Mouse (Mus musculus) layer of hippocampus, adult 9-10 months (tissue): ENCODE measurements around the gene Eef2.
"Not testable (repeated sequence)": the region's sequence is repeated elsewhere in the genome, so short reads cannot be mapped to it uniquely, and the experiment has no call there.

Experiments used
- DNase-seq: peaks from one replicate; pipeline ENCODE4 v3.0.0; 2022; ENCODE audit warnings: low spot score

Gene Eef2

DNA sequence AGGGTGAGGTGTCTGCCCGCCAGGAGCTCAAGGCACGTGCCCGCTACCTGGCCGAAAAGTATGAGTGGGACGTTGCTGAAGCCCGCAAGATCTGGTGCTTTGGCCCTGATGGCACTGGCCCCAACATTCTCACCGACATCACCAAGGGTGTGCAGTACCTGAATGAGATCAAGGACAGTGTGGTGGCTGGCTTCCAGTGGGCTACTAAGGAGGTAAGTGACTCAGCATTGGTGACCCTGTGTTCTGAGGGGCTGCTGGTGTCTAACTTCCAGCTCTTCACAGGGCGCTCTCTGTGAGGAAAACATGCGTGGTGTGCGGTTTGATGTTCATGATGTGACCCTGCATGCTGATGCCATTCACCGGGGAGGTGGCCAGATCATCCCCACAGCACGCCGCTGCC is 4.5 kb downstream of the Eef2 start:
- DNase-seq, result no peak

DNA sequence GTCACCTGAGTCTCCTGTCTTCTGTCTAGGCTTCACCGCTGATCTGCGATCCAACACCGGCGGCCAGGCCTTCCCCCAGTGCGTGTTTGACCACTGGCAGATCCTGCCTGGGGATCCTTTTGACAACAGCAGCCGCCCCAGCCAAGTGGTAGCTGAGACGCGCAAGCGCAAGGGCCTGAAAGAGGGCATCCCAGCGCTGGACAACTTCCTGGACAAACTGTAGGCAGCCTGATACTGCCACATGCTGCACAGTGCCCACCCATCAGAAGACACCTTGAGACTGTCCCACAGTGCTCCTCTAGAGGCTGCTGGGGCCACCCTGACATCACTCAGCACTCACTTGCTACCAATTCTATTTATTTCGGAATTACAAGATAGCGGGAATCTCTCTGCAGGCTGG is 5.4 kb downstream of the Eef2 start:
- not testable (repeated sequence) for DNase-seq

DNA sequence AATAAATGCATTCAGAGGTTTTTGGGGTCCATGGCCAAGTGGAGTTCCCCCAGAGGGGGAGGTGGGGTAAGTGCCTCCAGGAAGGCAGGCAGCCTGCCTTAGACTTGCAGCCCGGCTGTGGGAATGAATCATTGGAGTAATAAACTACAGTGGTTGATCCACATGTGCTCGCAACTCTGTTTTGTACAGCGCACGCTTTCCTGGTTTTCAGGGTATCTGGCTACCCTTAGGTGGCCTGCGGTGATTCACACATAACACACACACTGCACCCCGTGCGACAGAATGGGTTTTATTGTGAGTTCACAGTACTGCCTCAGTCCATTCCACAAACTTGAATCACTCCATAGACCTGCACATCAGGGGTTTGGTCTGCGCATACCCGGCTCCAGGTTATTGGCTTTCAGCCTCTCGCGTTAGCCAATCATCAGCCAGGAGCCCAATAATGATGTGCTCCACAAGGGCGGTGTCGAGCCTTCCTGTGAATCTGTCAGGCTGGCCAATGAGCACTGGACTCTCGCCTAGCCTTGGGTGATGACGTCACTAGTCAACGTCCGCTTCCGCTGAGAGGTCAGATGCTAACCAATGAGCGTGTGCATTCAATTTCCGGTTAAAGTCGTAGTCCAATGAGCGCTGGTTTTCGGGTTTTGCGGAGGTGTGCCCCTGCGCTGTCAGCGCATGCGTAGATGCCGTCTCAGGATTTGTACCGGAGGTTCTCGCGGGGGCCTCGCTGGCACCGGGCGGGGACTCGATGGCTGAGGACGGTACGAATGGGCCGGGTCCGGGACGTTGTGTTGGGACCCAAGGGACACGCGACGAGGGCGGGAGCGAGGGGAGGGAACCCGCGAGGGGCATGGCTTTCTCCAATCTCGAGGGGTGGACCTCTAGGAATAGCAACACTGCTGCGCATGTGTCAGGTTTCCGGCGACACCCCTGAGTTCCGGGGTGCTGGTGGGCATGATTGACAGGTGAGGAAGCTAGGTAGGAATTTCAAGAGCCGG is 6.2 kb downstream of the Eef2 start, which contains the start of gene Dapk3:
Gene Dapk3, plus strand, starts transcription at position 670 of the 998 bp plus-strand sequence.
- DNase-seq, result peak; percentile 97

DNA sequence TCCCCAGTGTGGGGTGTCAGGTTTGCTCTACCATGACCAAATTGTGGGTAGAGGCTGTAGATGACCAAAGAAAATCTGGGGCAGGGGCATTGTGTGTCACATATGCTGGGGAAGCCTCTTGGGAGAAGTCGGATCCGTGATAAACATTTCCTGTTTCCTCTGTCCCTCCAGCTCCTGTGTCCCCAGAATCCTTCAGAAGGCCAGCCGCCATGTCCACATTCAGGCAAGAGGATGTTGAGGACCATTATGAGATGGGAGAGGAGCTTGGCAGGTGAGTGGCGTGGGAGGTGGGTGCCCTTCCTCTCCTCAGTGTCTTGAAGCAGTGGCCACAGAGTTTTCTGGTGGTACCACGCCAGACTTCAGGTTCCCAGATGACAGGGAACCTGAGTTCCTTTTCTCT is 7.4 kb downstream of the Eef2 start, which contains the start of gene 4930442H23Rik:
Gene 4930442H23Rik, minus strand, starts transcription at position 45 of the 400 bp plus-strand sequence.
- no peak for DNase-seq

DNA sequence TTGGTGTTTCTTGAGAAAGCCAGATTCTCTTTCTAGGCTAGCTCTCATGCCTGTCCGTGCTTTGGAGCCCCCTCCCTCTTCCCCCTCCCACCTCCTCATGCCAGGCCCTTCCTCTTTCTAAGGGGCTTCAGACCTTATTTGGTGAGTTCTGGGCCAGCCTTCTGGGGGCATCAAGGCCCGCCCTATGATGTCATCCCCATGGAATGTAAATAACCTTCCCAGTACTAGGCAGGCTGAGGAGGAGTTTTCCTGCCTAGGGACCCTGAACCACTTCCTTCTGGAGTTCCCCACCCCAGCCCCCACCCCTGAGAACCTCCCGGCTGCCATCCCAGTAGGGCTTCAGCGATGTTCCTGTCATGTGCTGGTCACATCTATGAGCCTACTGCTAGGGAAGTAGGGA is 8.3 kb downstream of the Eef2 start:
- DNase-seq, result no peak

DNA sequence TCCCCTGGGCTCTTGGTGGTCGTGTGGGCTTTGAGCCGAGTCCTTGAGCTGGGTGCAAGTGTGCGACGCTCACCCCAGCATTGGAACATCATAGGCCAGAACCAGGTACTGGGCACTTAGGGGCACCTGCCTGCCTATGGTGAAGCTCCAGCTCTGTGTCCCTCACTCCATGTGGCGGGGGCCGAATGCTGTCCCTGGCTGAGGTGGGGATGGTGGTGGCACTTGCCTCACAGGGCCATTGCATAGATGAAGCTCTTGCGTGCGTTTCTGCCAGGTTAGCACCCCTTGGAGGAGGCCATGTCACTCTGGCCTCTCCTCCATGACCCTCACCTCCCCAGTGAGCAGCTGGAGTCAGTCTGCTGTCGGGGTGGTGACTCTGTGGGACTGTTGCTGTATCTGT is 10.7 kb downstream of the Eef2 start:
- DNase-seq, result no peak

DNA sequence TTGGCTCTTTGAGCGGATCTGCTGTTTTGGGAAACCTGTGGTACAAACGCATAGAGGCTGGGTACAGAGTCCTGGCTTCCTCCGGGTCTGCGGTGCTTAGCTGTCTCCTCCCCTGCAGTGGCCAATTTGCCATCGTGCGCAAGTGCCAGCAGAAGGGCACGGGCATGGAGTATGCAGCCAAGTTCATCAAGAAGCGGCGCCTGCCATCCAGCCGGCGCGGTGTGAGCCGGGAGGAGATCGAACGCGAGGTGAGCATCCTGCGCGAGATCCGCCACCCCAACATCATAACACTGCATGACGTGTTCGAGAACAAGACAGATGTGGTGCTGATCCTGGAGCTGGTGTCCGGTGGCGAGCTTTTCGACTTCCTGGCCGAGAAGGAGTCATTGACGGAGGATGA is 13.4 kb downstream of the Eef2 start:
- DNase-seq, result no peak

DNA sequence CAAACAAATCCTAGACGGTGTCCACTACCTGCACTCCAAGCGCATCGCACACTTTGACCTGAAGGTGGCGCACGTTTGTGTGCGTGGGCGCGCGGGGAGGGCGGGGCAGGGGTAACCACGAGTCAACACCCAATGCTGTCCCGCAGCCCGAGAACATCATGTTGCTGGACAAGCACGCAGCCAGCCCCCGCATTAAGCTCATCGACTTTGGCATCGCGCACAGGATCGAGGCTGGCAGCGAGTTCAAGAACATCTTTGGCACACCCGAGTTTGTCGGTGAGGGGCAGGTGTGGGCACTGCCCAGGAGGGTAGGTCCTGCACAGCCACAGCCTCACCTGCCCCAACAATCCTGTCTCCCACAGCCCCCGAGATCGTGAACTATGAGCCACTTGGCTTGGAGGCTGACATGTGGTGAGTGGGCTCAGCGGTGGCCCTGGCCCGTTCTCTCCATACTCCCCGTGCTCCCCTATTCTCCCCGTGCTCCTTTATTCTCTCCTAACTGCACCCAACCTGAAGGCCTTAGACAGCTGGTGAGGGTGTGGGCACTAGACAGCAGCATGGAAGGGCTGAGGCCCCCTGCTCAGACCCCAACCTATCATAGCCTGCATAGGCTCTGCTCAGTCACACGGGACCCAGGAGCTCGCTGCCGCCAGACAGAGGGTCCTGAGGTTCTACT is 13.9 kb downstream of the Eef2 start:
- no peak for DNase-seq

DNA sequence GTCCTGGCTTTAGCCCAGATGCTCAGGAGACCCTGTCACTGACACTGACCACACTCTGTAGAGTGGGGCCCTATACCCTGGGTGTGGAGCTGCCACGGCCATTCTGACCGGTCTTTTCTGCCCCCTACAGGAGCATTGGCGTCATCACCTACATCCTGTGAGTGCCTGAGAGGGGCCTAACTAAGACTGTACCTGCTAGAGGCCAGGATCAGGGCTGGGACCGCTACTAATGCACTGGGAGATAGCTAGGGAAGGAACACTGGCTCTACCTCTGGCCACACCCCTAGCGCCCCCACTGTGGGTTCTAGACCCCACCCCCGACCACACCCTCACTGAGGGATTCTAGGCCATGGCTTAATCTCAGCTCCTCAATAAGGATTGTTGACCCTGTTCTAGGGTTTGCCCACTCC is 14.5 kb downstream of the Eef2 start:
- no peak for DNase-seq

DNA sequence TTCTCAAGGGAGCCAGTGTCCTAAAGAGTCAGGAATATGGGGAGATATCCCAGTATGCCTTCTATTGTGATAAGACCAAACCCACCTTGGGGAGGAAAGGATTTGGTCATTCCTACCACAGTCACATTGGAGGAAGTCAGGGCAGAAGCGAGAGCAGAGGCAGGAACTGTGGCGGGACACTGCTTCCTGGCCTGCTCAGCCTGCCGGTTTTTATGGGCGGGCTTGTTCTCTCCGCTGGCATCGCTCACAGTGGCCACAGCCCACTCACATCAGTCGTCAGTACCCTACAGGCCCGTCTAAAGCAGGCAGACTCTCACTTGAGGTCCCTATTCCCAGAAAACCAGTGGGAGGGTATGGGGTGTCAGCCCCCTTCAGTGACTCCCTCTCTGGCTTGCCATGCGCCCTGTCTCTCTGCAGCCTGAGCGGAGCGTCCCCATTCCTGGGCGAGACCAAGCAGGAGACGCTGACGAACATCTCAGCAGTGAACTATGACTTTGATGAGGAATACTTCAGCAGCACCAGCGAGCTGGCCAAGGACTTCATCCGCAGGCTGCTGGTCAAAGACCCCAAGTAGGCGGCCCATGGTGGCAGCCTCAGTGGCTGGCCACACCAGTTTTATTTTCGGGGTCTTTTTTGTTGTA is 15.0 kb downstream of the Eef2 start:
- DNase-seq, result no peak

DNA sequence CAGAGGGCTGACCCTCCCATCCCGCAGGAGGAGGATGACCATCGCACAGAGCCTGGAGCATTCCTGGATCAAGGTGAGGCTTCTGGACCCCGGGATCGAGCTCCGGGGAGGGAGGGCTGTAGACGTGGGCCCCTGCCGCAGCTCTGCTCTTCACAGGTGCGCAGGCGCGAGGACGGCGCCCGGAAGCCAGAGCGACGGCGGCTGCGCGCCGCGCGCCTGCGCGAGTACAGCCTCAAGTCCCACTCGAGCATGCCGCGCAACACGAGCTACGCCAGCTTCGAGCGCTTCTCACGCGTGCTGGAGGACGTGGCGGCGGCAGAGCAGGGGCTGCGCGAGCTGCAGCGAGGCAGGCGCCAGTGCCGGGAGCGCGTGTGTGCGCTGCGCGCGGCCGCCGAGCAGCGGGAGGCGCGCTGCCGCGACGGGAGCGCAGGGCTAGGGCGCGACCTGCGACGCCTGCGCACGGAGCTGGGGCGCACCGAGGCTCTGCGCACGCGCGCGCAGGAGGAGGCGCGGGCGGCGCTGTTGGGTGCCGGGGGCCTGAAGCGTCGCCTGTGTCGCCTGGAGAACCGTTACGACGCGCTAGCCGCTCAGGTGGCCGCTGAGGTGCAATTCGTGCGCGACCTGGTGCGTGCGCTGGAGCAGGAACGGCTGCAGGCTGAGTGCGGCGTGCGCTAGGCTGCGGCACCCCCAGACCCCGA is 16.0 kb downstream of the Eef2 start:
- peak; percentile 74 for DNase-seq

DNA sequence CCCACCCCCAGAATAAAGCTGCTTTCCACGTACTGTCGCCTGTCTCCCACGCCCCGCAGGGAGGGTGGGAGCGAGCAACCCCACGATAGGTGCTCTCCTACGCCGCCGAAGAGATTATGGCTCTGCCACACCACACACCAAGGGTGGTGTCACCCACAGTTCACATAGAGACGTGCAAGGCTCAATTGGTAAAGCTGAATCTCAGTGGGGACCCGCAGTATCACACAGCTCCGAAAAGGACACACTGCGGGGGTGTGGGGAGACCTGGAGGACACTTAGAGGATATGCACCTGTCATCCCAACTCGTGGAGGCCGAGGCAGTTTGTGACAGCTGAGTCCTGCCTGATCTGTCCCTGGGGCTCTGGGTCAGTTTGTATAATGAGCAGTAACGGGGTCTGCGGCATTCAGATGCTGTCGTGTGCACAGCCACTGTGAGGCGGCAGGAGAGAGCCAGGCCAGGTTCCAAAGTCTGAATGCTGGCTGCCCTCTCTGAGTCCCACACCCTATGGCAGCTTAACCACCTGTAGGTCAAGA is 16.6 kb downstream of the Eef2 start:
- no peak for DNase-seq

DNA sequence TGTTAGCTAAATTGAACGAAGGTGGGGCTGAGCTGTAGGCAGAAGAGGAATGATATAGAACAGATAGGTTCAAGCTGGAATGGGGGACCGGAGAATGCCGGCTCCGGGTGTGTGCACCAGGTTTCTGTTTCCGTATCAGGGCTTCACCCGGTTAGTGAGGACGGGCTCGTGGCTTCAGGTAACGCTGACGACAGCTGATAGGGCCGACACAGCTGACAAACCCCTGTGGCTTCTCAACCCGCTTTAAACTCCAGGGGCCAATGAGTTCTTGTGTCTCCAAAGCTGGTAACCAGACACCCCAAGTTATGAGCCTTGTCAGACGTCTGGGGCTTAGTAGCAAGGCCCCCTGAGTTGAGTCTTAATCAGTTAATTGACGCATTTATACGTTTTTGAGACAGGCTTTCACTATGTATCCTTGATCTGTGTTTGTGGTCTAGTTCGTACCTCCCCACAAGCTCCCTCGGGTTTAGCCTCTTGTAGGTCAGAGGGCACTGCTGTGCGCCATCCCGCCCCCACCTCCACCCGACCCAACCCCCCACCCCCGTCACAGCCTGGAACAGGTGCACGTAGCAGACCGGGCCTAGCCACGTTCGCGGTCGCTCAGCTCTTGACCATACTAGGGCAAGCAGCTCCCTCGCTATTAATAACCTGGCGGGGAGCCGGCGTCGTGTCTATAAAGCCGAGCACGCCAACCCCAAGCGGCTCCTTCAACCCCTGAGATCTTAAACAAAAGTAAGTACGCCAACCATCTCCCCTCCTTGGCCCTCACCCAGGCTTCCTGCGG is 17.8 kb downstream of the Eef2 start:
- DNase-seq, result no peak

DNA sequence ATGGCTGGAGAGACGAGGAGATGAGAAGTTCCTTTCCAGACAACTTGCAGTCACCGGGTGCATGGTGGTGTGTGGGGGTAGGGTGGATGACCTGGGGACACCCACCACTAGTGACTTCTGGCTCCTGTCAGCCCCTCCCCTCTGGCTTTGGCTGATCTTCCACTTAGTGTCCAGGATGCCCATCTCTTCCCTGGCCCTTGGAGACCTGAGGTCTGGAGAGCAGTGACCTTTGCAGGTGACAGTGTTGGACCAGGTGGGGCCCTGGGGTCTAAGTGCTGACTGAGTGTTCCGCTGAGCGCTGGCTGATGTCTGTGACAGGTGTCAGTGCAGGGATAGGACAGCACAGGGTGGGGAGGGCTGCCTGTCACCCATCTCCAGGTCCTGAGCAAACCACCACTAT is 18.9 kb downstream of the Eef2 start:
- no peak for DNase-seq

DNA sequence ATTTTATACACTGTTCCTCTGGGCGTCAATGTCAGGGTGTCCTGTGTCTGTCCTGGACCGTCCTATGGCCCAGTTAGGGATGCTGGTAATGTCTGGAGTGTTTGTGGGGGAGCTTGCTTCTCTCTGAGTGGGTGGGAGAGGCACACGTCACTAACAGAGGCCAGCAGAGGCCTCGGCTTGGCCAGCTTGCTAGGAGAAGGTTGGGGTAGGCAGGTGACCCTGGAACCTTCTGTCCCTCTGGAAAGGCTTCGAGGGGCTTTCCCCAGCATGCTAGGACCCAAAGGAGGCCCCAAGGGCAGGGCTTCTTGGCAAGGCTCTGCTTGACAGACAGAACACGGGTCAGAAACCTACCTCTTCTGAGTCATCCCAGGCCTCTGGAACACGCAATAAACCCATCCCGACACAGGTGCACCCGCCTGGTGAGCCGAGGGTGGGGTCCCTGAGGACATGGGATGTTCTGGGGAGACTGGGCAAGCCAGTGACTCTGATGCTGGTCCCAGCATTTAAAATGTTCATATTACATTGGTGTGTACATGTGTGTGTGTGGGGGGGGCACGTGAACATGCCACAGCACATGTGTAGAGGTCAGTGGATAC is 20.1 kb downstream of the Eef2 start:
- DNase-seq, result no peak

DNA sequence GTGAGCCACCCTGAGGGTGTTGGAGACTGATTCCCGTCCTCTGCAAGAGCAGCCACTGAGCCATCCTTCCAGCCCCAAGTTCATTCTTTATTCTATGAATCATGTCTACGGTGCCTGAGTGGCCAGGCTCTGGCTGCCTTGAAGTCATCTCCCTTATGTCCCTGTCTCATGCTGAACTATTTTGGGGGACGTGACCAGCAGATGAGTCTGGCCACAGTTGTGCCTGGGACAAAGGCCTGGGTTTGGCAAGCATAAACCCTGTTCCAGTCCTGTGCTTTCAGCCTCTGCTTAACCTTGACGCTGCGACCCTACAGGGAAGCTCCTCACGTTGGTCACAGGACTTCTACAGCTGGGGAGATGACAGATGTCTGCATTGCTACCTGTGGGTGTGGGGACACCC is 20.9 kb downstream of the Eef2 start:
- no peak for DNase-seq

DNA sequence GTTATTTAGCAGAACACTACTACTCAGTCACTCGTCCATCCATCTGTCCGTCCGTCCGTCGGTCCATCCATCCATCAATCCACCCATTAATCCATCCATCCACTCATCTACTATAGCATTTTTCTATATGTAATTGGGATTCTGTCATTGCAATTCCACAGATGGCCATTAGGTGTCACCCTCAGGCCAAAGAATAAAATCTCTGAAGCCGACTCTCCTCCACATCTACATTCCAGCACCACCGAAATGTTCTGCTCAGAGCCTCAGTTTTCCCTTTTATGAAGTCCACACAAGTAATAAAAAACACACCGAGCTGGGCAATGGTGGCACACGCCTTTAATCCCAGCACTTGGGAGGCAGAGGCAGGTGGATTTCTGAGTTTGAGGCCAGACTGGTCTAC is 21.8 kb downstream of the Eef2 start:
- no peak for DNase-seq

DNA sequence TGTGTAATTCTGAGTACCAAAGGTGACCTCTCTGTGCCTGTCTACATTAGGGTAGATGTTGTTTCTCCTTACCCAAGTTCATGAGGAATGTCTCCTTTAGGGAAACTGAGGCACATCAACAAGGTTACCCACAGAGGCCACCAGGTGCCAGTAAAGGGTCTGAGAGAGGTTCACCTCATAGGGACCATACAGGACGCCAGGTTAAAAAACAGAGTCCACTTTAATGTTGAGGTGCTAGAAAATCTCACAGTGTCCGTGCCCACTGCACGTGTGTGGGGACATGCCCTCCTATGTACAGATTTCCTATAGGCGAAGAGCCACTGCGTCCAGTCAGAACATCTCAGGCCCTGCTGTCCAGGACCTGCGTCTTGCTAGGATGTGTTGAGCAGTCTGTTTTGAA is 22.6 kb downstream of the Eef2 start:
- no peak for DNase-seq

DNA sequence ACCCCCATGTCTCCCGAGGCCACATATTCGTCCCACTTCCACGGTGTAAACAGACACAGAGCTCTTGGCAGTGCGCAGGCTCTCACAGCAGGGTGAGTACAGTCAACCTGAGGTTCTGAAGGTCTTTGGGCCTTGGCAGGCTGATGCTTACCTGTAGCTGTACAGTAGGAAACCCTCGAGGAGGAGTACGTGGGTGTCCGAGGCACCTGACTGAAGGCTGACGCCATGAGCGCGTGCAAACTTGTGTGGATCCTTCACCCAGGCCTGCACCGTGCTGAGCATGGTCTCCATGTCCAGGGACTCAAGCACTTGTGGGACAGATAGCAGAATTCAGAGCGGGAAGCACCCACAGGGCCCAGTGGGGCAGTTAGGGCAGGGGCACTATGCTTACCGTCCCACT is 23.7 kb downstream of the Eef2 start:
- DNase-seq, result no peak

DNA sequence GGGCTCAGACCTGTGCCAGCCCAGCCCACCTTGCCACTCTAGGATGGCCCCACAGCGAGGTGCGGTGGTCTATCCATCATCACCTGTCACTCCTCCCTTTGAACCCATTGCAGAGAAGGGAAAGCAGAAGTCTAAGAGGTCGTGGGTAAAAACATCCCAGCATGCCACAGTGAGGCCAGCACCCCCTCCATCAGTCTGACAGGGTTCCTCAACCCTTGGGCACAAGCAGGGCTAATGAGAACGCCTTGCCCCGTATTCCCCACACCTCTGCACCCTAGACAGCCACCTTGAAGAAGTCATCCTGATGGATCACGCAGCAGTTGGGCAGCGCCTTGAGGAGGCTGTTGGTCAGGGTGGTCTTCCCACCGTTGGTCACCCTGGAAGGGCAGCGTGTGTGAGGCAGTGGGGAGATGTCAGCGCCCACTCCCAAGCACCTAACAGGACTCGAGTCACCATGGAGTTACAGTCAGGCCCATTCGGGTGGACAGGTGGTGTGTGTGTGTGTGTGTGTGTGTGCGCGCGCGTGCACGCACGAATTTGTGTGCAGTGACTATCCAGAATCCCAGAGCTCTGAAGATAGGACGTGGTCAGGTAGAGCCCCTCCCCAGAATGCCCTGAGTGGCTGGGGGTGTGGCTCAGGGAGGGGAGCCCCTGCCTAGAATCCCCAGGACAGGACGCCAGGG is 24.3 kb downstream of the Eef2 start:
- no peak for DNase-seq
